Mouse (Mus musculus) olfactory bulb, adult 2 months (tissue): ENCODE measurements around the gene Krt17.

ENCODE experiments used
- CTCF ChIP-seq: fragments of 200-500 bp; IDR thresholded peaks from 2 replicates; pipeline ENCODE4 v1.5.1; 2012; ENCODE audit warnings: low read depth, mild to moderate bottlenecking, low read length, moderate library complexity; ENCODE audit not compliant: insufficient read depth
- POLR2A ChIP-seq: fragments of 200-500 bp; IDR thresholded peaks from 2 replicates; pipeline ENCODE4 v1.6.1; 2012; ENCODE audit warnings: mild to moderate bottlenecking, low read depth, low read length, moderate library complexity; ENCODE audit not compliant: insufficient read depth

DNA sequence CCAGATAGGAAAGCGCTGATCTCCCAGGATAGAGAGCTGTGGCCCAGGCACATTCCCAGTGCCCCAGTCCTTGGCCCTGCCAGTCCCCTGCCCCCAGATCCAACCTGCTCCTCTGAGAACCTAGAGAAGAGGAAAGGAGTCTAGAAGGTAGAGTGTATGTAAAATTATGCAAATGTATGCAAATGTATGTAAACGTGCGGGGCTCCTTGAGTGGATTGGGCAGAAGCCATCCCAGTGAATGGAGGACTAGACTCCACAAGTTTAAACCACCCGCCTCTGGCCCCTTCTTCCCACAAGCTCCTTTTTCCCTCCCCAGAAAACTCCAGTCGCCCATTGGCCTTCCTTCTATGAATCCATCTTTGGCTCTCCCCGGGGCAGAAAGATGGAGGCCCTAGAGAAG lies 32.1 kb upstream of the Krt17 start:
- TF ChIP-seq CTCF (no peak), POLR2A (no peak)
